Mouse (Mus musculus) liver, embryonic 12.5 days (tissue): Measurements from ENCODE around the gene Zfp213. TPM values are rescaled to one million over a fixed set of nuclear protein-coding genes. Genes with fewer than 3 reads are reported as not detected.

Experiments
- ATAC-seq: fragments of 200-750 bp; cut with Nextera tagmentation; 2 replicates; pipeline ENCODE4 v1.8.0; 2017; ENCODE audit warnings: moderate number of reproducible peaks, mild to moderate bottlenecking, moderate library complexity
- H3K27ac ChIP-seq: fragments of 300-500 bp; sonication (generic); 2 replicates; pipeline ENCODE4 v1.5.1; 2016; ENCODE audit warnings: mild to moderate bottlenecking
- H3K27me3 ChIP-seq: fragments of 300-500 bp; sonication (generic); replicated peaks from 2 replicates; pipeline ENCODE4 v1.6.1; 2016; ENCODE audit warnings: mild to moderate bottlenecking, moderate library complexity
- H3K36me3 ChIP-seq: fragments of 300-500 bp; sonication (generic); 2 replicates; pipeline ENCODE4 v1.6.1; 2016; ENCODE audit warnings: mild to moderate bottlenecking, moderate library complexity
- H3K4me1 ChIP-seq: fragments of 300-500 bp; sonication (generic); 2 replicates; pipeline ENCODE4 v1.6.1; 2016
- H3K4me2 ChIP-seq: fragments of 300-500 bp; sonication (generic); 2 replicates; pipeline ENCODE4 v1.6.1; 2016; ENCODE audit warnings: mild to moderate bottlenecking, moderate library complexity
- H3K4me3 ChIP-seq: fragments of 300-500 bp; sonication (generic); 2 replicates; pipeline ENCODE4 v1.5.1; 2016; ENCODE audit warnings: mild to moderate bottlenecking, moderate library complexity
- H3K9ac ChIP-seq: fragments of 300-500 bp; sonication (generic); 2 replicates; pipeline ENCODE4 v1.6.1; 2016; ENCODE audit warnings: mild to moderate bottlenecking, moderate library complexity
- H3K9me3 ChIP-seq: fragments of 300-500 bp; sonication (generic); replicated peaks from 2 replicates; pipeline ENCODE4 v1.6.1; 2016; ENCODE audit warnings: mild to moderate bottlenecking, moderate library complexity
- WGBS: fragments of 180-500 bp; shearing (Covaris S2); methylation state at CpG from one replicate; pipeline ENCODE4 v1.1.7; 2016; ENCODE audit not compliant: insufficient replicate concordance; 5-methylcytosine and 5-hydroxymethylcytosine counted together
- polyA plus RNA-seq: library from polyadenylated mRNA; unstranded; fragments of >200 nt; fragmentation: Nextera tagmentation; extraction: Ambion mirVana; gene quantifications from 2 replicates; pipeline ENCODE4 v1.2.1, GENCODE M21; 2016

The Zfp213 gene
- polyA plus RNA-seq, 1 experiment from 2014 or later = 9.1 TPM

DNA sequence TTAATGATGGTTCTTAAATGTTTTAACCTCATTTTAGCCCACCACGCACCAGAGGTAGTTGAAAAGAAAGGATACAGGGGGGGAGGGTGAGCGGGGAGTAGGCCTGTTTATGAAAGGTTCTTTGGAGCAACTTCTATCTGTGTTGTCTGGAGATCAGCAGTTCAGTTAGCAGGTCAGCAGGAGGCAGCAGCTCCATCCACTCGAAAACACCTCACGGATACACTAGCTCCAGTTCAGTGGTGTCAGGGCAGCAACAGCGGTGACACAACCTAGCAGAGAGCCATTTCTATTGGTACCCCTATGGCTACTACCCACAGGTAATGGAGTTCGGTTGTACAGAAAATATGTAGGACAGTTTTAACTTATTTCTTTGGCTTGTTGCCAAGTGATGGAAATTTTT lies 6.0 kb upstream of the Zfp213 start:
- Histone ChIP-seq H3K9me3 (no peaks in the 10 kb centered on the region), H3K4me2 (no peak overlapping the region), H3K4me1 (peaks cover 9% of the 10 kb centered on the region), H3K9ac (no peak overlapping the region), H3K27ac (no peak overlapping the region), H3K36me3 (peaks cover 3% of the 10 kb centered on the region; the same call in 1 of the 2 replicates), H3K4me3 (no peak overlapping the region), H3K27me3 (no peaks in the 10 kb centered on the region)
- no peak for ATAC-seq
- 33% methylated on average over 6 of the region's 6 CpGs for WGBS

DNA sequence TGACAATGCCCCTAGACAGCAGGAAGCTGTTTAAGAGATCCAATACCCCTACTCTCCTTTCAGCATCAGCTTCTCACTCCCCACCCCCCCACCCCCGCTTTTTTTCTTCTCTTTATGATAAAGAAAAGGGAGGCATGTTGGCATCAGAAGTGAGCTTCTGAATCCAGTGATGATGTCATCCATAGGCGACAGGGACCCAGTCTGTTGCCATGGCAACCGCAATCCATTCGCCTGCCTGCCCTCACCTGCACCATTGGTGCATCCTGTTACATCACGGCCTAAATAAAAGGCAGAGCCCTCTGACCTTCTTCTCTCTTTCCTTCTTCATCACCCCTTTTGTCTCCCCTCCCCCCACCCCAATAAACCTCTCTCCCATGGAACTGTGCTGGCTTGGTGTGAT lies 4.3 kb upstream of the Zfp213 start:
- H3K4me2 ChIP-seq = no peak overlapping the region
- no peaks in the 10 kb centered on the region for H3K36me3 ChIP-seq
- H3K4me1 ChIP-seq = peaks cover 13% of the 10 kb centered on the region
- ATAC-seq = no peak
- H3K27me3 ChIP-seq = no peaks in the 10 kb centered on the region
- no peaks in the 10 kb centered on the region for H3K9me3 ChIP-seq
- H3K9ac ChIP-seq = no peak overlapping the region
- no peak overlapping the region for H3K27ac ChIP-seq
- 38% methylated on average over 5 of the region's 5 CpGs for WGBS
- H3K4me3 ChIP-seq = no peak overlapping the region

DNA sequence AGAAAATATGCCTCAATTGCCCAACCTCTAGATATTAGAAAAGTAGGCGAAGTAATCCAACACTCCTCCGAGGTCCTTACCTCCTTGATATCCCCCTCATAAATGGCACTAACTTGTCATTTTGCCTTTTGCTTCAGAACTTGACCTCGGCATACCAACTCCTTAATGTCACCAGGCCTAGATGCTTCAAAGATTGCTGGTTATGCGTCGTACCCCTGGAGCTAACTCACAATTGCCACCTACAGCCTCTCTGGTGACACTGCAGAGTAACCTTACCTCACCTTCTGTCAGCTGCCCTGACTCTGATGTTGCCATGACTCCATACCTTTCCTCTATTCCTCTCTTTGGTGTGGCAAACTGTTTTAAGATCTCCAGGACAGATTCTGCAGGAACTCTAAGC lies 2.7 kb upstream of the Zfp213 start:
- no peaks in the 10 kb centered on the region for H3K9me3 ChIP-seq
- no peak overlapping the region for H3K4me2 ChIP-seq
- no peak for ATAC-seq
- peaks cover 20% of the 10 kb centered on the region for H3K4me1 ChIP-seq
- no peak overlapping the region for H3K9ac ChIP-seq
- H3K27ac ChIP-seq = no peak overlapping the region
- 49% methylated on average over 5 of the region's 5 CpGs for WGBS
- H3K4me3 ChIP-seq = no peak overlapping the region
- peaks cover 1% of the 10 kb centered on the region; the same call in 1 of the 2 replicates for H3K36me3 ChIP-seq
- no peaks in the 10 kb centered on the region for H3K27me3 ChIP-seq

DNA sequence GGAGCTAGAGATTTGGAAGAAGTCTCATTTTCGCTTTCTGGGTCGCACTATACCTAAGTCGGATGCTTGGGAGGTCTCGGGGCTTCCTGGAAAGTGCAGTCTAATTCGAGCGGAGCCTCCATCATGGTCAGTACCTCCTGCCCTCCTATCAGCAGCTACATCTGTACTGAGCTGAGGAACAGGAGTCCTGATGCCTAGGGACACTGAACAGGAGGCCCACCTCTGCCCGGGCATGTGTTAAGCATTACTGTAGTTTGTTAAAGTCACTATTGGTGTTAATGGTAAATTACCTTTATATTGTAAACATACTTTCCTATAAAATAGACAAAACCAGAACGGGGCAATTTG lies 304 bp upstream of the Zfp213 start:
- WGBS = 1% methylated on average over 8 of the region's 8 CpGs
- Histone ChIP-seq H3K27ac (peak overlapping the region; percentile 96), H3K4me3 (peak overlapping the region; percentile 85), H3K9me3 (no peaks in the 10 kb centered on the region), H3K4me1 (peaks cover 20% of the 10 kb centered on the region), H3K27me3 (no peaks in the 10 kb centered on the region), H3K4me2 (peak overlapping the region; percentile 80), H3K9ac (peak overlapping the region; percentile 92), H3K36me3 (peaks cover 26% of the 10 kb centered on the region)
- ATAC-seq = peak; percentile 88

DNA sequence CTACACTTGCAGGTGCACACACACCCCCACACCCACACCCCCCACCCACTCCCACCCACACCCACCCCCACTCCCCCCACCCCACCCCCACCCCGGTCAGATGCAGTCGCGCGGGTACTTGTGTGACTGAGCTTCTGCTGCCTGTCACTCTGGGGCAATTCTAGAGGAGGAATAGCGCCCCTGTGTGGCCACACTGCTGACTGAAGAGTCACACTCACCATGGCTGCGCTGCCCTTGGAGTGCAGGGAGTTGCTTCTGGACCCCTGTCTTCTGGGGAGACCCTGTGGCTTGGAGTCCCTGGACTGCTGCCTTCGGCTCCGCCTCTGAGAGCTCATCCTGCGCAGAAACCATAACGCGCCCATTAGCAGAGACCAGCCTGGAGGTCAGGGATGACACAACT lies 4.3 kb downstream of the Zfp213 start:
- no peak overlapping the region for H3K9ac ChIP-seq
- H3K4me1 ChIP-seq = peaks cover 12% of the 10 kb centered on the region
- H3K9me3 ChIP-seq = no peaks in the 10 kb centered on the region
- ATAC-seq = no peak
- peaks cover 70% of the 10 kb centered on the region for H3K36me3 ChIP-seq
- 65% methylated on average over 11 of the region's 11 CpGs for WGBS
- no peak overlapping the region for H3K4me2 ChIP-seq
- H3K27me3 ChIP-seq = no peaks in the 10 kb centered on the region
- no peak overlapping the region for H3K27ac ChIP-seq
- H3K4me3 ChIP-seq = no peak overlapping the region

DNA sequence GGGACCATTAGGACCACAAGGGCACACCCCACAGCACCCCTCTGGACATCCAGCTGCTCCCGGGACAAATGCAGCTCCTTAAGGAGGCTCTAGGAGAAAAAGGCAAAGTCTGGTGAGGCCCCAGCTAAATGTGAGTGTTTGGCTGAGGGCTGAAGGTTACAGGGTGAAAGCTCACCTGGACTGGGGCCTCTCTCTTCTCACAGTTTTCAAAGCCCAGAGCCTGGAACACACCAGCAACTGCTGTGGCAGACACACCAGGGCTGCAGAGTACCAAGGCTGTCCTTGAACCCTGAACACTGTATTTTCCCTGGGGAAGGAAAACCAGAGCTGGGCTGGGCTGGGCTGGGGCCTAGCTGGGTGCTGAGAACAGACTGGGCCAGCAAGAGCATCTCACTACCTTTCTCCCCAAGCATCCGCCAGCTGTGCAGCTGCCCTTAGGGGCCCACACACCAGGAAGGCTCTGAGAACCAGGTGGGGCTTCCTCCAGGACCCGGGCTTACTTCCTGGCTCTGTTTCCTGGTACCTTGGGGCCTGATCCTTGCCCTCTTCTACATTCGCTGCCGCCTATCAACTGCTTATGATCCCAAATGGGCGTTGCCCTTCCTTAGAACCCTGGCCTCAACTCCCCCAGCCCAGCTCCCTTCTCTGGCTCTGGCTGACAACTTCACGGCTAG lies 8.7 kb downstream of the Zfp213 start:
- H3K9ac ChIP-seq = no peak overlapping the region
- H3K4me2 ChIP-seq = no peak overlapping the region
- 69% methylated on average over 7 of the region's 7 CpGs for whole genome bisulfite sequencing
- no peak for ATAC-seq
- H3K9me3 ChIP-seq = no peaks in the 10 kb centered on the region
- no peak overlapping the region for H3K4me3 ChIP-seq
- peaks cover 28% of the 10 kb centered on the region for H3K4me1 ChIP-seq
- peaks cover 57% of the 10 kb centered on the region for H3K36me3 ChIP-seq
- no peaks in the 10 kb centered on the region for H3K27me3 ChIP-seq
- H3K27ac ChIP-seq = no peak overlapping the region

DNA sequence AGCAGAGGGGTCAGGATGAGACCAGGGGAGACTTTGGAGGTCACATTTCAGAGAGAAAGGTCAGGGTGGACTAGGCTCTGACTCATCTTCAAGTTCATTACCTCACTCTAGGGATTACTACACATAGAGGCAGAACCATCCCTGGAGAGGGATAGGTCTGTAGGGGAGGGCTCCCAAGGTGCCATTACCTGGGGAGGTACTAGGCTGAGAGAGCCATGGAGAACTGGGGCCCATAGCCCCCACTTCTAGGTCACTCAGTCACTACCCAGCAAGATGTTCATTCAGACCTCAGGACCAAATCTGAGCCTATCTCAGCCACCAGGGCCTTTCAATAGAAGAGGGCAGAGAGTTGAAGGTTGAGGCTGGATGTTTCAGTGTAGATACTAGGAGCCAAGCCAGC lies 9.7 kb downstream of the Zfp213 start:
- Histone ChIP-seq H3K36me3 (peaks cover 46% of the 10 kb centered on the region), H3K27ac (no peak overlapping the region), H3K4me2 (no peak overlapping the region), H3K27me3 (no peaks in the 10 kb centered on the region), H3K4me1 (peaks cover 34% of the 10 kb centered on the region), H3K4me3 (no peak overlapping the region), H3K9ac (no peak overlapping the region), H3K9me3 (no peaks in the 10 kb centered on the region)
- no peak for ATAC-seq

DNA sequence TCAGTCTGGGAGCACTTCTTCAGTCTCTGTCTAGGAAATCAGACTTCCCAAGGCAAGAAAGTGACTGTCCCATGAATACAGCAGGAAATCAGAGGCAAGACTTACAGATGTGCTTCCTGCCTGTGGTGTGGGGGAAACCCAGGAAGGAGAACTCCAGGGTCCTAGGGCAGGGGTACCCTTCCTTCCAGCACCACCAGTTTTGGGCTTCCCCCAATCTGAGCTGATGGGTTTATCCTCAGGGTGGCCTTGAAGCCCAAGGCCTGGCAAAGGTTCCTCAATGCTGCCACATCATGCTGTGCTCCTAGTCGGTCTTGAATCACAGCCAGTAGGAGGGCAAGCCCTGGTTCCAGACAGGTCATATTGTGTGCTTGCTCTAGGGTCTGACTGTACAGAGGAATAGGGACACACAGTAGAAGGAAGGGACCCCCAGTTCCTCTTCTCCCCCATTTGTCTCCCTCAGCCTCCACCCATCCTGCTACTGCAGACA lies 10.4 kb downstream of the Zfp213 start:
- no peaks in the 10 kb centered on the region for H3K27me3 ChIP-seq
- H3K4me3 ChIP-seq = no peak overlapping the region
- no peak overlapping the region for H3K27ac ChIP-seq
- no peaks in the 10 kb centered on the region for H3K9me3 ChIP-seq
- 35% methylated on average over 1 of the region's 1 CpGs for WGBS
- H3K9ac ChIP-seq = no peak overlapping the region
- H3K4me1 ChIP-seq = peaks cover 41% of the 10 kb centered on the region
- H3K36me3 ChIP-seq = peaks cover 40% of the 10 kb centered on the region
- ATAC-seq = no peak
- no peak overlapping the region for H3K4me2 ChIP-seq

DNA sequence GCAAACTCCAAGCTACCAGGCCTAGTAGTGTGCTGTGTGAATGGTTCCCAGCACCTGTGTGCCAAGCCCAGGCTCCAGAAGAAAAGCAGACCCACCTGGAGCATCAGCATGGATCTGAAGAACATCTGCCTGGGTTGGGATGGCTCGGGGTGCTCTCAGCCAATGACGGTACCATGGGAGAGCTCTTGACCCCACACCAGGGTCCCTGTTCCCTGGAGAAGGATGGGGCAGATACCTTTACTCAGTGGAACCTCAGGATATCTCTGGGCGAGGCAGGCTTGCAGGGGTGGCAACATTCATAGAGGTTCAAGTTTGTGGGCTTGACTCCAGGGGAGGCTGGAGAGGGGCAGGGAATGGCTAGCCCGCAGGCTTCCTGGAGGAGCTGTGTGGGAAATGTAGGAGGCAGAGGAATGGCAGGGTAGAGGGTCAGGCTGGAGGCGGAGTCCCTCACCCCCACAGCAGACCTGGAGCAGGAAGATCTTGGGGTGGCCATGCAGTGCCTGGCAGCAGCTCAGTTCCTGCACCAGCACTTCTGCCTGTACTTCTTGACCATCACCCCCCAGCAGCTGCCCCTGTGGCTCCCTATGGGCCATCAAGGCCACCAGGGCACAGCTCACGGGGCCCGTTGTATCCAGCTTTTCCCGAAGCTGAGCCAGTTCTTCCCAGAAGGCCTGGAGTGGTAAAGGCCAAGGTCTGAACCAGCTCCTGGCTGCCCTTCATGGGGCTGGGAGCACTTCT lies 11.0 kb downstream of the Zfp213 start:
- H3K36me3 ChIP-seq = peaks cover 34% of the 10 kb centered on the region
- no peaks in the 10 kb centered on the region for H3K27me3 ChIP-seq
- no peak overlapping the region for H3K27ac ChIP-seq
- H3K4me1 ChIP-seq = peaks cover 45% of the 10 kb centered on the region
- no peaks in the 10 kb centered on the region for H3K9me3 ChIP-seq
- no peak overlapping the region for H3K4me2 ChIP-seq
- 76% methylated on average over 8 of the region's 8 CpGs for WGBS
- H3K9ac ChIP-seq = no peak overlapping the region
- ATAC-seq = no peak
- no peak overlapping the region for H3K4me3 ChIP-seq

DNA sequence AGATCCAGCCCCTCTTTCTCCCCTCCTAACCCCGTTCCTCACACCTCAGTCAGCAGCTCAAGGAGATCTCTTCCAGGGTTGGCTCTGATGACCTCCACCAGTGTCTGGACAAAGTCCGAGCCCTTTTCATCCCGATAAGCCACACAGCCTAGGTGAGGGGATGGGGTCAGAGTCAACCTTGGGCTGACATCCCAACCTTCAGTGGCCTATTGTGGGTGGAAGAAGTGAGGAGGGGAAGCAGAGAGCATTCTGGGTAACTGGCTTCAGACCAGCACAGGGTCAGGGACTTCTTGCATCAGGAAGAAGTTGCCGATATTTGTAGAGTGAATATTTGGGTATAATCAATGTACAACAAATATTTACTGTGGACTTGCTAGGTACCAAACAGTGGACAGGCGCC lies 12.1 kb downstream of the Zfp213 start:
- no peak overlapping the region for H3K4me3 ChIP-seq
- 0 out of 2 replicates have a peak overlapping the region, but pooled peaks have one; percentile 21 for H3K4me2 ChIP-seq
- H3K4me1 ChIP-seq = peaks cover 48% of the 10 kb centered on the region
- ATAC-seq = no peak
- peaks cover 23% of the 10 kb centered on the region for H3K36me3 ChIP-seq
- H3K9me3 ChIP-seq = no peaks in the 10 kb centered on the region
- H3K9ac ChIP-seq = no peak overlapping the region
- peak overlapping the region; percentile 82; the same call in 1 of the 2 replicates for H3K27ac ChIP-seq
- no peaks in the 10 kb centered on the region for H3K27me3 ChIP-seq
- 49% methylated on average over 5 of the region's 5 CpGs for WGBS

DNA sequence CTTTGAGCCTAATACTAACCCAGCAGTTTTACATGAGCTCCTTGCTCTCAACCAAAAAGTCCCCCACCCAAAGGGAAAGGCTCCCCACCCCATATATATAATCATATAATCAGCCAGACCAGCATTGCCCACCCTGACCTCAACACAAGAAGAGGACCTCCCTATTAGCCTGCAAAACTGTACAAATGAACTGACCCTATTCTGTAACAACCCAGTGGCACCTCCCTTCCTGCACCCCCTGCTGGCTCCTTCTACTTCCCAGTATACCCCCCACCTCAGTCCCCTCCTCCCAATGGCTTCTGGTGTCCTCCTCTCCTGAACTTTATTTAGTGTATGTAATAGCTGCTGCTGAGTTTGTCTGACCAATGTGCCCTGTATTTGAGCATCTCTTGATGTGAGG lies 12.6 kb downstream of the Zfp213 start:
- H3K27ac ChIP-seq = peak overlapping the region; percentile 82
- peaks cover 48% of the 10 kb centered on the region for H3K4me1 ChIP-seq
- H3K4me3 ChIP-seq = peak overlapping the region; percentile 73
- ATAC-seq = no peak
- peaks cover 17% of the 10 kb centered on the region for H3K36me3 ChIP-seq
- no peaks in the 10 kb centered on the region for H3K27me3 ChIP-seq
- H3K9ac ChIP-seq = peak overlapping the region; percentile 78
- peak overlapping the region; percentile 78 for H3K4me2 ChIP-seq
- H3K9me3 ChIP-seq = no peaks in the 10 kb centered on the region

DNA sequence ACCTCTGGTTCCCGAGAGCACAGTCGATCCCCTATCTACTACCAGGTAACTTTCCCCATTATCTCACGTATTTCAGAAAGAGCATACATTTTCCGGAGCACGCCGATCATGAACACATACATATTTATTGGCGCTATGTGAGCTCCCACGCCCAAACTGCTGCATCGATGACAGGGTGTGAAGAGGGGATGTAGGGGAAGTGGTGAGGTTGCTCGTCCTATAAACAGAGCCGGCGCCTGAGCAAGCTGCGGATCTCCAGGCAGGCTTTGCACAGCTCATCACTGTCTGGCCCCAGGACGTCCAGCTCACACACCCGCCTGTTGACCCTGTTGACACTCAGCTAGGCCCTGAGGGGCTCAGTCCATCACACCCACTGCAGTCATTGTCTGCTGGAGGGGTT lies 13.2 kb downstream of the Zfp213 start:
- Histone ChIP-seq H3K4me1 (peaks cover 45% of the 10 kb centered on the region), H3K9me3 (no peaks in the 10 kb centered on the region), H3K36me3 (peaks cover 12% of the 10 kb centered on the region), H3K27ac (peak overlapping the region; percentile 82), H3K27me3 (no peaks in the 10 kb centered on the region), H3K4me2 (peak overlapping the region; percentile 78), H3K4me3 (peak overlapping the region; percentile 73), H3K9ac (peak overlapping the region; percentile 78)
- peak; percentile 8 for ATAC-seq
- WGBS = under 1% methylated on average over 15 of the region's 15 CpGs
